Mouse (Mus musculus) cortical plate, adult 2 months (tissue): ENCODE data around the gene Cyp2c67.

ENCODE experiments used
- CTCF ChIP-seq: fragments of 200-500 bp; IDR thresholded peaks from 2 replicates; pipeline ENCODE4 v1.5.1; 2011; ENCODE audit warnings: mild to moderate bottlenecking, control low read depth, low read length; ENCODE audit not compliant: insufficient read depth; ENCODE audit errors: extremely low read depth
- POLR2A ChIP-seq: fragments of 200-500 bp; IDR thresholded peaks from 2 replicates; pipeline ENCODE4 v1.6.1; 2011; ENCODE audit warnings: mild to moderate bottlenecking, low read length, control low read depth; ENCODE audit not compliant: insufficient read depth; ENCODE audit errors: extremely low read depth

DNA sequence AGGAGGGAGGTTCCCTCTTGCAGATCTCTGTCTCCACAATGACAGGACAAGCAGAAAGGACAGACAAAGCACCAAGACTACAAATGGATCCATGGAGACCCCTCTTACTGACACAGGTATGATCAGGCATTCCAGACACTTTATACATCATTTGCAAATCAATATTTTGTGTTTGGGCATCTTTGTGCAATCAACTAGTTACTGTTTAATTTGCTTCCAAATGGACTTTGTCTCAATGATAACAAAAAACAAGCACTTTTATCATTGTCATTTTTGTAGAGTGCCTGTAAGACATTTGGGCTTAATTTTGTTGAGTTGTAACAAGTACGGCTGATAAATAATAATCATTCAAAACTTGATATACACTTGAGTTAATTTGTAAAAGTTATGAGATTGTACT, at the start of gene Cyp2c67:
- TF ChIP-seq POLR2A (no peak), CTCF (no peak)
